Mouse (Mus musculus): ENCODE results near the gene Mrps5. TPM values are rescaled to one million over a fixed set of nuclear protein-coding genes. Genes with fewer than 3 reads are reported as not detected.

Gene Mrps5
- total RNA-seq, 2 experiments from 2014 or later = 89.6 to 96.3 TPM

DNA sequence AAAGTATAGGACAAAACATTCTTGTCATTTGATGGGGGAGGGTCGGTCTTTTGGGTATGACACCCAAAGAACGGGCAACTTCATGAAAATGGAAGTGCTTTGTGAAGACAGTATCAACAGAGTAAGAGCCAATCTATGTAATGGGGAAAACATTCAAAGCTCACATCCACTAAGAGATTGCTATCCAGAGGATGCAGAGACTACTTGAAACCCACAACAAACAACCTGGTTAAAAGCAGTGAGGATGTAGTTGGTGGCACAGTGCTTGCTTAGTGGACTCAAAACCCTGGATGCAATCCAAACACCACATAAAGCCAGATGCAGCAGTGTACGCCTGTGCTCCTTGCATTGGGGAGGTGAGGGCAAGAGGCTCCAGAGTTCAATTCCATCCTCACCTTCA, 32.3 kb downstream of the Mrps5 start:
- no peak for DNase-seq

DNA sequence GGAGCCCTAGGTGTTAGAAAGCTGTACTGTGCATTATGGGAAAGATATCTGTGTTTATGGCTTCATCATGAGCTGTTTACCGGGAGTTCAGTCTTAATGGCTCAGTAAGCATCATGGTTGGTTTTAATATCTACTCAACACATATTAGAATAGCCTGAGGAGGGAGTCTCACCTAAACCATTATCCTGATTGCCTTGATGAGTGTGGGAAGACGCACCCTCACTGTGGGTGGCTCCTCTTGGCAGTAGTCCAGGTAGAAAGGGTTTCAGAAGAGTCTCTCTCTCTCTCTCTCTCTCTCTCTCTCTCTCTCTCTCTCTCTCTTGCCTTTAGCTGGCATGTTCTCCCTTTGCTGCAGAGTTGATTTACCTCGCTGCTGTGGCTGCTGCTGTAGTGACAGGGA, 35.0 kb downstream of the Mrps5 start:
- no peak for DNase-seq

DNA sequence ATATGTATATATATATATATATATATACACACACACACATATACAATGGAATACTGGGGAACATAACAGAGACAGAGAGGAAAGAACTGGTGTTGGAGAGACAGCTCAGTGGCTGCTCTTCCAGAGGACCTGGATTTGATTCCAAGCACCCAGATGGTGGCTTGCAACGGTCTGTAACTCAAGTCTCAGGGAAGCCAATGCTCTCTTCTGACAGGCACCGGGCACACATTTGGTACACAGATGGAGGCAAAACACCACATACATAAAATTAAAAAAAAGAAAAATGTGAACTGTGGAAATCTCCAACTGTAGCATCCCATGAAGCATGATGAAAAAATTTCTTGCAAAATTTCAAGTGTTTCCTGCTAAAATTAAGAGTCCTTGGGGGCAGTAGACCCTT, 37.8 kb downstream of the Mrps5 start:
- no peak for DNase-seq

DNA sequence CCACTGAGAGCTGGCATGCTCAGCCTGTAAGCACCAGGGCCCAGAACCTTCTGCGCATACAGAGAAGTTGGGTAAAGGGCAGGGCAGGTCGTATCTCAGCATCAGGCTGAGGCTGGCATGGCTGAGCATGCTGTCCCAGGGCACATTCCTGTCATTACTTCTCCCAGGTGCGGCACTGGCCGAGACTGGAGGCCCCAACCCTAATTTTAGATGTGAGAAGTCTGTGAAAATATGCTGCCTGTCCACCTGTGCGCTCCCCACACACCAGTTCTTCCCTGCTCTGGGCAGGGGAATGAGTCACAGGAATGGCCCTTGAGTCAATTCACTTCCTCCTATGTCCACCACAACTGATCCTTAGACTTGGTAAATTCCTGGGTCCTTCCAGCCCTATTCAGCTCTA, 38.6 kb downstream of the Mrps5 start:
- no peak for DNase-seq

DNA sequence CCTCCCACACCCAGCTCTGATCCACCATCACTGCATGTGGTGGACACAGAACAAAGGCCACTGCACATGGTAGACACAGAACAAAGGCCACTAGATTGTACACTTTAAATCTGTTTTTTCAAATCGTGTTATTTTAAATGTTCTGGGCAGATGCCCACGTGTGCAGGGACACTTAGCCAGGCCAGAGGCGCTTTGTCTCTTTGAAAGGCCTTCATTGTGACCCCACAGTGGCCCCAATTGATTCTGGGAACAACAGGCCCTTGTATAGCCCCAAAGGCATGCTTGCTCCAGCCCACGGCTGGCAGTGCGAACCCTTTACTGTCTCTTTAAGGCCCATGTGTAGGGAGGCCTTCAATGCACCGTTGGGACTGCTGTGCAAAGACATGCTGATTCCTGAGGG, 40.3 kb downstream of the Mrps5 start:
- DNase-seq = no peak

DNA sequence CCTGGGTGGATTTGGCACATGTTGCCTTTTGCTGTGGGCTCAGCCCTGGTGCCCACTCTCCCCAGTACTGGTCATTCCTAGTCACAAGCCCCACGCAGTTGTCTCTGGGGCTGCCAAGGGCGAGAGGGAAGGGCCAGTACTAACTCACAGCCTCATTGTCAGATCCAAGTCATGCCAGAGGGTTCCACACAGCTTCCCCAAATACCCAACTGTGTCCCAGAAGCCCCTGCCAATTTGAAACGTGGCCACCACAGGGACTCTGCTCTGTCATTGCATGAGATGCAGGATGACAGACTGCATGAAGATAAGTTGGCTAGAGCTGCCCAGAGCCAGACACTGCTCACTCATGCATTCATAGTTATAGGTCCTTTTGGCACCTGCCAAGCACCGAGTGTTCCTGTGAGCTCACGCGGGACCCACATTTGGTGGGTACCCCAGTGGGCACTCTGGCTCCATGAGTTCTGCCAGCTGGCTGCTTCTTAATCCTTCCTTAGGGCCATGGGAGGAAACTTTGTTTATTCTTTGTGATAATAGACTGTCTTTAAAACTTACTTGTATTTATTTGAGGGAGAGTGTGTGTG, 41.1 kb downstream of the Mrps5 start:
- no peak for DNase-seq

DNA sequence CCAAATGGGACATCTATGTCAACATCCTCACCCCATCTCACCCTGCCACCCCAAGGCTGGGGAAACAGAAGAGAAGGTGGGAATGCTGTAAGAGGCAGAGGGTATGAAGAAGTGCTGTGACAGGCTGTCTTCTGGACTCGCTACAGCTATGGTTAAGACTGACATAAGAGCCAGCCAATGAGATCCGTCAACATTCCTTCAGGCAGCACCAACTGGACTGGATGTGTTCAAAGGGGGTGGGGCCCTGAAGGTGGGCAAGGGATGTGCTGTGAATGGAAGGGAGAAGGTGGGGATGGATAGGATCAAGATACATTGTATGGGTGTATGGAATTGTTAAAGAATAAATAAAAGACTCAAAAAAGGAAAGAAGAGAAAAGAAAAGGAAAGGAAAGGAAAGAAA, 45.6 kb downstream of the Mrps5 start:
- no peak for DNase-seq

DNA sequence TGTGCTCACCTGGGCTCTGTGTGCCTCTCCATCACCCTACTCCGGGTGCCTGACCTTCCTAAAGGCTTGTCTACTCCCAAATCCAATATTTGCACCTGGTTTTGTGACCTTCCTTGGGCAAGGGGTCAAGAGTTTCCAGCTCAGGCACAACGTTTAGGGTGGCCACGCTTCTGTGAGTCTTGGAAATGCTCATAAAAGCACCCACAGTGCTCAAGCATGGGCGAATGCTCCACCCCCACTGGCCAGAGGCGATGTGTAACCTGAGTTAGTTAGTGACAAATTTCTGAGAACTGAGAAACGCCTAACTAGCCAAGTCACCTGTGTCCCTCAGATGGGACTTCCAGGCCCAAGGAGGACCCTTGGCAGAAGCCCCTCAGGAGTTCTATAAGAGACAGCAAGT, 48.6 kb downstream of the Mrps5 start:
- no peak for DNase-seq

DNA sequence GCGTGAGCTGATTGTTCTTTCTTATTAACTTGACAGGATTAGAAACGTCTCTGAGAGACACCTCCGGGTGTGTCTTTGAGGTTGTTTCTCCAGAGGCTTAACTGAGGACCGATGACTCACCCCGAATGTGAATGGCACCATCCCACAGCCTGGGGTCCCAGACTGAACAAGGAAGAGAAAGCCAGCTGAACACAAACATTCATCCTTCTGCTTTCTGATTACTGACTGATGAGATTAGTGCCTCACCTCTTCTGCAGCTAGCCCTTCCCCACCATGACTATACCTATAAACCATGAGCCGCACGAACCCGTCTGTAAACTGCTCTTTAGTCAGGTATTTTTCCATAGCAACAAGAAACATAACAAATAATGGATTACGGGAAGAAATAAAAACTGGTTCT, 52.0 kb downstream of the Mrps5 start:
- no peak for DNase-seq

DNA sequence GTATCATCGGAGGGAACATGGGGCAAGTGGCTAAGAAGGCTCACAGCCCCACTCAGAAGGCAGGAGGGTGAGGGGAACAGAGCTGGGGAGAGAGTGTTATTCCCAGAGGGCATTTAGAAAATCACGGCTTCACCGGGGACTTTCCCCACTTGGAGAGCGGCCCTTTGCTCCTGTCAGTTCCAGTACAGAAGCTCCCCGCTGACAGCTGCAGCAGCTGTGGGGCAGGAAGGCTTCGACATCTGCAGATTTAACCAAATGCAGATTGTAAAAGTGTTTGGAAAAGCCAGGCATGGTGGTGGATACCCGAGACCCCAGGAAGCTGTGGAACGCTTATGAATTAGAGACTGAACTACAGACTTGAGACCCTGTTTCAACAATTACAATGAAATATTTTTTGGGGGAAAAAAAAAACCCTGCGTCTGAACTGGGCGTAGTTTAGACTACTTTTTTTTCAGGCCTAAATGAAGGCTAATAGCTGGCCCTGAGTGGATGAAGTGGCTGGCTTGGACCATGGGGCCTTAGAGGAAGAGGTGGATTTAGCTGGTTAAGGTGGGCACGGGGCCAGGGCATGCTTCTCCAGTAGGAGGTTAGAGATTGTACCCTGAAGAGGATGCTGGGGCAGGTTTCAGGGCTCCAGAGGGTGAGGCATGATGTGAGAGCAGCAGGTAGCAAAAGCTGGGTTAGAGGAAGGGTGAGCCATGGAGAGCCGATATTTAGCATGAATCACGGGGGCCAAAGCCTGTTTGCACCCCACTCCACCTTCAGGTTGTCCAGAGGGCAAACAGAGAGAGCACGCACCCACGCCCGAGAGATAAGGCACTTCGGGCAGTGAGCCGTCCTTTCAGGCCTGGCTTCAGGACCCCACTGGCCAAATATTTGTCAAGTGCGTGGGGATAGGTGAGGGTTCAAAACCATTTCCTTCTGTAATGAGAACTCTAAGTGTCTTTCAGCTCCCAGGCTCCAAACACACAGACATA, 57.0 kb downstream of the Mrps5 start:
- DNase-seq = peak; percentile 20

DNA sequence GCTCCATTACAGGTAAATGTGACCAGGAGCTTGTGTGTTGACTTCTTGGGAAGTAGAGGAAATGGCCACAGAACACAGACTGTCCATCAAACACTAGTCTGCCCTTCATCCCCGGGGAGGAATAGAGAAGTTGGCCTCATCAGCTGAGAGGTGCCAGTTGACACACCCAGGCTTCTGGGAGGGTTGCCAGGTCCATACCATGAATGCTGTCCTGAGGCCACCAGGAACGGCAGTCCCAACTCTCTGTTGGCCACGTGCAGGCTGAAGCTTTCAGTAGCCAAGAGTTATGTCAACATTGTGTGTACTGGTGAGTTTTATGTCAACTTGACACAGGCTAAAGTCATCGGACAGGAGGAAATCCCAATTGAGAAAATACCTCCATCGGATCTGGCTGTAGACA, 59.9 kb downstream of the Mrps5 start:
- no peak for DNase-seq

DNA sequence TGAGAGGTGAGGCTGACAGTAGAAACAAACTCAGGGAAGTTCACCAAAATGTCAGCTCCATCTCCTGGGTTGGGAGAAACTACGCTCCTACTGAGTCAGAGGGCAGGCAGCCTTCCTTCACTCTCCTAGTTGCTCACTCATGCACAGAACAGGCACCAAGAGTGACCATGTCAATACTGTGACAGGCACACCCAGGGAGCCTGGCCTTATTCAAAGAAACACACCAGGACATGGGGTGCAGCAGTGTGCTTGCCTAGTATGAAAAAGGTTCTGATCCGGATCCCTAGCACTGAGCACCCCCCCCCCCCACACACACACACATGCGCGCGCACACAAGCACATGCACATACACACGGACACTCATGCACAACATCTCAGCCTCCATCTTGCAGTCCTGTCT, 61.1 kb downstream of the Mrps5 start:
- no peak for DNase-seq

DNA sequence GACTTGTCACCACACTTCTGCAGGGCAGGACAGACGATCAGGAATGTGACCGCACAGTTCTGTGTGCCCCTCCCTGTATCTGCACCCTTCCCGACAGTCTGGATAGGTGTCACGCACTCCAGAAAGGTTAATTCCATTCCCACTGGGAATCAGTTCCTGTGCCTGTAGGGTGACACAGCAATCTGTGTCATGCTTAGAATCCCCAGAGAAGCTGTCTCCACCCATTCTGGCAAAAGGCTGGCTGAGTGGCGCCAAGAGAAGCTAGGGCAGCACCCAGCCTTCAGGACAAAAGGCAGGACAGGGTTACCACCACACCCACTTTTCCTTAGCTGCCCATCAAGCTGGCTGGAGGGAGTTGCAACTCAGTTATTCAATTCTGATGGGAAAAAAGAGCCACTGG, 62.9 kb downstream of the Mrps5 start:
- DNase-seq = no peak

DNA sequence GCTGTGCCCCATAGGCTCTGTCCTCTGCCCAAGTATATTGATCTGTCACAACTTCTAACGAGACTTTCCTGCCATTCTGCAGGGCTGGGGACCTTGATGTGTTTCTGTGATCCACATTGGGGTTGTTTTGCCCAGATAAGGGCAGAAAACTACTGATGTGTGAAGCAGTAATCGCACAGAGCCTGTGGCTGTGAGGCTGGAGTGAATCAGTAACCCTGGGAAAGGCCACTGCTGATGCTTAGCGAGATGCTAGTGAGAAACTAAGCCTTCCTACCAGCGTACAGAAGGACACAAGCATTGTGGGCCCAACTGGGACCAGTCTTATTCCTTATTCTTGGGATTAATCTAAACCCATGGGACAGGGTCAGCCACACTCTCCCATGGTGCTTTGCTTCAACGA, 64.6 kb downstream of the Mrps5 start:
- DNase-seq = no peak

DNA sequence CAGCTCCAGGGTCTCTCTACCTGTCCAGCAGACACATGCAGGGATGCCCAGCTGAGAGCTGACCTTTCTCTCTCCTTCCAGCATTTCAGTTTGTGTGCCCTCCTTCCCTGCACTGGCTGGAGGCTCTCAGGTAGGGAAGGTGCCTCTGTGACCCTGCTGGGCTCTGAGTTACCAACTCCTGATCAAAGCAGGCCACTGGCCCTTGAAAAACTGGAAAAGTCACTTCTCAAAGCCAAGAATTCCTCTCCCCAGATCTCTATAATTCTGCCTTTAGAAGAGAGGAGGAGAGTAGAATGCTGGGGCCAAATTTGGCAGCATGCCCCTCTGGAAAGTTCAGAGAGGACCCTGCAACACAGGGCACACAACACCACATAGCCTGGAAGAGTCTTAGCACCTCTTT, 65.3 kb downstream of the Mrps5 start:
- DNase-seq = no peak

DNA sequence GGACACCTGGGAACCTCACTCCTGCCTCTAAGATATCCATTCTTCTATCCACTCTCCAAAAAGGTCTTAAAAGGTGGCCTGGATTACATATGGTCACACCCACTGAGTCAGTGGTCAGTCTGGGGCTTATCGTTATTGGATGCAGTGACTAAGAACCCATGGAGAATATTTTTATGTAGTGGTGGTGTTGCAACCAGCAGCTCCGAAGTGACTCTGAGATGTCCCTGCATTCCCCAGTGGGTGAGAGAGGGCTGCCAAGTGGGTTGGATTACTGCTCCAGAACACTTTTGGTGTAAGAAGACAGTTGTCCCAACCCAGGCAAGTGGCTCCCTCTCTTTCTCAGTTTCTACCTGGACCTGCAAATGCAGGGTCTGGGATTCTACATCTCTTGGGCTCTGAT, 65.8 kb downstream of the Mrps5 start:
- DNase-seq = no peak

DNA sequence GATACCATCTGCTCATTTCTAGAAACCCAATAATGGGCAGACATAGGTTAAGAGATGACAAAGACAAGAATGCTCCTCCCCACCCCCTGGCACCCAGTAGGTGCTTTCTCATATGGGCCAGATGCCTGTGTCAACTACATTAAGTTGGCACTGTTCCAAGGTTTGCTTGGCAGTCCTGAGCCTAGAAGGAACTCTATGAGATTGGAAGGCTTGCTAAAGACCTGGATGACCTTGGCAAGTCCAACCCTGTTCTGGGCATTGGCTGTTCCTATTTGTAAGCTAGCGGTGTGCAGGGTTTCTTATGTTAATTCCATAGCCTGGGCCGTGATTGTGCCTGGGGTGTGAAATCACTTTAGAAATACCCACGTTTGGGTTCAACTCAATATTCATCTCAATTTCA, 67.8 kb downstream of the Mrps5 start:
- DNase-seq = no peak

DNA sequence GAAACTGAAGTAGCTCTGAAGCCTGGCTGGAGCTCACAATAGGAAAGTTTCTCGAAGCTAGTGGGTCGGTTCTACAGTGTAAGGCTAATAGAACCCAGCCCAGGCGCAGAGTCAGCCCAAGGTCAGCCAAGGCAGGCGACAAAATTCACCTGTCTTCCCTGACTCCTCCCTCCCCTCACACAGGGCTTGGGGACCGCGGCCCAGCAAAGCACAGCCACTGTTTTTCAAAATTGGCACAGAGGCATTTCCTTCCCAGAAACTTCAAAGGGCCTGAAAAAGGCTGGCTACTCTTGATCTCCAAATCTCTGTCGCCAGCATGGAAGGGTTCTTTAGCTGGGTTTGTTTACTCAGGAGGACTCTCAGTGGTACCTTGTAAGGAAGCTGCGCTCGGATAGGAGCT, 68.4 kb downstream of the Mrps5 start:
- no peak for DNase-seq

DNA sequence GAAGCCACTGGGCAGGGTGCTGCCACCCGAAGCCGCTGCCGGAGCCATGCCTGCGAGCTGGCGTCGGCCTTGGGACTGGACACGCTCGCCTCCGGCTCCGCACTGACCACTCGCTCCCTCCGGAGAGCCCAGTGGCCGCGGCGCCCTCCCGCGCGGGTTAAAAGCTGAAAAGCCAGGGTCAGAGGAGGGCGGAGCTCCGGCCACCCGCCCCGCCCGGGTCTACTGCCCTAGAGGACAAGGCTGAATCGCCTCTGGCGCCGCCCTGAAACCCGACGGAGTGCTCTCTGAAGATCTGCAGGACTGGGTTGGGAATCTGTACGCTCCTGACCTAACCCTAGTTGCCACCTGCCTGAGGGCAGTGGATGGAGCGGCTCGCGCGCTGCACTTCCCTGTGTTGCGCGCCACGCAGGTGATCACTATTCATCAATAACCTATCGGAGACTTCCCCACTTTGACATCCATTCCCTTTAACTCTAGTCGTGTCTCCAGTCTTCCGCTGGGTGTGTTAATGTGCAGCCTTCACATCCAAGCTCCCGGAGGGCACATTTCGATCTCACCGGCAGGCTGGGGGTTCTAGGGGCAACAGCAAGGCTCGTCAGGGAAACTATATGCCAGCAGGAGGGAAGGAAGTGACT, 69.2 kb downstream of the Mrps5 start, which contains the start of gene Mal:
TSS of gene Mal (minus strand) at position 610 of the 635 bp plus-strand sequence.
- peak; percentile 41 for DNase-seq

All from gastrocnemius, postnatal 10 days (tissue).